Mouse (Mus musculus): ENCODE data around the gene Myl12a. TPM values are rescaled to one million over a fixed set of nuclear protein-coding genes. Genes with fewer than 3 reads are reported as not detected.

Myl12a gene
- total RNA-seq (2021) (100 to 1,000 TPM; 281 to 315 TPM), polyA plus RNA-seq (2012; rRNA removed) (45.7 and 49.1 TPM in 2 replicates)
- long read RNA-seq, transcript Myl12a-201 (4 exons, 980 nt): minor isoform, 6 of 220 reads
- long read RNA-seq, transcript Myl12a-206 (4 exons, 1,937 nt): major isoform, 204 of 220 reads
- long read RNA-seq, partial matches to known transcripts: 9 of 220 reads
- long read RNA-seq, other reads (novel, unspliced or antisense): 0 of 220 reads

DNA sequence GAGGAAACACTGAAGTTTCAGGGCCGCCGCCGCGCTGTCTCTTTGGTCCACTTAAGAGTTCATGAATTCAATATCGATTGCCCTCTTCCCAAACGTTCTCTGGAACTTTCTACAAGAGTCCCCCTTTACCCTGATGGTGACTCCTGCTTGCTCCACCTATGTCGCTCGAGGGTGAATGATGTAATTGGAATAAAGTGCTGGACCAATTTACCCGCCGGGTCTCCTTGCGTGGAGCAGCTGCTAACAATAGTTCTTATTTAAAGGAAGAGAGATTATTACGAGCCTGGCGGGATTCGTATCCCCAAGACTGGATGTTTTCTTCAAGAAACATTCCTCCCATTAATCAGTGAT lies at the start of gene Myl12a:
Gene Myl12a (minus strand): TSS at position 135 of the 351 bp plus-strand sequence.
- no peak for DNase-seq

DNA sequence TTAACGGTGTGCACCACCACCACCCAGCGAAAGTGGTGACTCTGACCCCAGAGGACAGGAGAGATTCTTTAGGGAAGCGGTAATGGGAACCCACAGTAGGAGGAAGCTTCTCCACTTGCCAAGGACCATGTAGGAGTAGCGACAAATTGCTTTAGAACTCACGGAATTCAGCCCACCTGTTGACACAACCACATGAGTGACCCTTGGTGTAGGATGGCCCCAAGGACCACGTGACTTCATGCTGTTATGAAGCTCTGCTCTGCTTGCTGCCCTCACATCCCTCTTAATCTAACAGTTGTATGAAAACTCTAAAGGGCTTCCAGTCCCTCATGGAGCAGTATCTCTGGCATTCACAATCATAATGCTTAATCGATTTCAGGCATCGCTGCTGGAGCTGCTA lies 46.6 kb upstream of the Myl12a start:
- no peak for DNase-seq

DNA sequence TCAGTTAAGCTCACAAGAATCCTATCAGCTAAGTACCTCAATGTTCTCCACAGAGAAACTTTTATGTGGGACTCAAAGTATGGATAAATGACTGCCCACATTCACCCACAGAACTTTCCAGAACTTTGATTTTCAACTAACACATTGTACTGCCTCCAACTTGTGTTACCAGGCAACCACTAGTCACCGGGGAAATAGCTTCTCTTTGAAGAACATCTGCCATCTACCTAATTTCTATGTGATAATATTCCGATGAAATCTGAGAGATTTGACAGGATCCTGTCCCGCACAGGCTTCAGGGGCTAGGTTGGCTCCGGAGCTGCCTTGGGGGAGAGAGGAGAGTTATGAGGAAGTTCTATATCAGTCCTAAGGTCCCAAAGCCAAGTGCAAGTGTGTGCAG lies 44.2 kb upstream of the Myl12a start:
- DNase-seq: no peak

DNA sequence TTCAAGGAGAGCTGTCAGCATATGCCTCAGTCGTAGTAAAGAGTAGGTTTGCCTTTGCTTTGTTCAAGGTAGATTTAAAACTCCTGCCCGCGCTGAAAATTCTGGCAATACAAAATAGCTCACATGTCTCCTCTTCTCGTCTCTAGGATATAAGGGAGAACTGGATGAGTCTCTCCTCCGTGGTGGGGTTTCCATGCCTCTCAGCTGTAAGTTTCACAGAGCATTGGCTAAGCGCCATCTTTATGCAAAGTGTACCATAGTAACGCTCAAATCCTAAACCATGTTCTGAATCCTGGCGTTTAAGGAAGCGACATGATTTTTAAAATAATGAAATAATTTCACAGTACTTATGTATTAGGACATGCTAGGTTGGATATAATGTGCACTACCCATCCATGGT lies 42.9 kb upstream of the Myl12a start:
- no peak for DNase-seq

- DNase-seq: no peak
These were observed 40.0 kb upstream of the Myl12a start for GRCm38 (mm10) chr17:71042645-71043044.

GRCm38 (mm10) chr17:71040582-71040880 lies 37.9 kb upstream of the Myl12a start:
- no peak for DNase-seq

DNA sequence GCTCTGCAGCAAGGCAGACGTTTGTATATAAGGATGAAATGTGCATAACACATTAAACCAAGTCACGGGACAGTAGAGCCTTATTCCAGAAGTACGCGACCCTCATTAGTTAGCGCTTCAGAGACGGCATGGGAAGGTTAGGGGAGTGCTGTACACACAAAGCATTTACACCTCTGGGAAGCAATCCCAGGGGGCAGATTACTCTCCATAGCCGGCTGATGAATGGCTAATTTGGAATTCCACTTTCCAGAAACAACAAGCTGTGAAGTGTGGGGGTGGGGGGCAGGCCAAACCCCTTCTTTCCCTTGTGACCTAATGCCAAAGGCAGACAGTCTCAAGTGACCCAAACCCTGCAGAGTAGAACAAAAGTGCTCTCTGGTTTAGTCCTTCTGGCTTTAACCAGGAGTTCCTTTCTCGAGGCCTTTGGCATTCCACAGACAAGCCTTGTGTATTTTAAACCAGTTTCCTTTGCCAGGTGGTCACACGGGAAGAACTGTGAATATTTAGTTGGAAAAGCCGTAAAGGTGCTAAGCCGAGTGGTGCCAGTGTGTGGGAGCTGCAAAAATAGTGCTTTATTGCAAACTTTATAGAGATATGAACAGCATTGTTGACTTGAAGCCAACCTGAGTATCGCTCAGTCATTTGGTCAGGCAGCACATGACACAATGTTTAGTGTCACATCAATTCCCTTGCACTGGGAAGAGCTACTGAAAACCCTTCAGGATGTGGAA lies 37.3 kb upstream of the Myl12a start:
- DNase-seq: no peak

DNA sequence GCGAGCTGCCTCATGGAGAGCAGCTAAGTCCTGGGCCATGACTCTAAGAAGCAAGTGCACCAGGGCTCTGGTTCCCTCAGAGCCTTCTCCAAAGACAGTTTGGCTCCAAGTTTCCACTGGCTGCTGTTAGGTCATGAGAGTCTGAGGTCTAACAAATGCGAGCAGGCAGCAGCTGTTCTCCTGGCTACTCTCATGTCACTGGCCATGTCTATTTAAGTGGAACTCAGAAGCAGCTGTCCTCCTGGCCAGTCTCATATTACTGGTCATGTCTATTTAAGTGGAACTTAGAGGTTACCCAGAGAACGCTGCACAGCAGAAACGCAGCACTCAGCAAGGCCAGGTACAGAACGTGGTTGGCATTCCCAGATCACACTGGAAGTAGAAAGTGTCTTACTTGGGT lies 36.1 kb upstream of the Myl12a start:
- DNase-seq: no peak

GRCm38 (mm10) chr17:71037188-71037587 lies 34.5 kb upstream of the Myl12a start:
- DNase-seq: no peak

DNA sequence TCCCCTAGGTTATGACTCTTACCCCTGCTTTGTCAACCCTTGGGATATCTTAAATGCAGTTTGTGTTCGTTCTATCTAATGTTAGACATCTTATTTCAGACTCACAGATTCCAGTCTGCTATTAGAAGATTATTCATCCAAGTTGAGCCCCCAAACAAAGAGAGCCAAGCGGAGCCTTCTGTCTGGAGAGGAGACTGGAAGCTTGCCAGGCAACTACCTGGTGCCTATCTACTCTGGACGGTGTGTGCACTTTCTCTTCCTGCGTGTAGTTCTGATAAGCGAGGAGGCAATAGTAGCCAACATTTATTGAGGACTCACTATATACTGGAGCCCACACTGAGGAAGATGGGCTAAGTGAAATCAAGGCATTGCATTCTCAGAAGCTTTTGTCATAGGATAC lies 31.8 kb upstream of the Myl12a start:
- DNase-seq: no peak

- DNase-seq: no peak
These were observed 30.0 kb upstream of the Myl12a start for GRCm38 (mm10) chr17:71032719-71033118.

- DNase-seq: no peak
These were observed 24.5 kb upstream of the Myl12a start for GRCm38 (mm10) chr17:71027186-71027585.

DNA sequence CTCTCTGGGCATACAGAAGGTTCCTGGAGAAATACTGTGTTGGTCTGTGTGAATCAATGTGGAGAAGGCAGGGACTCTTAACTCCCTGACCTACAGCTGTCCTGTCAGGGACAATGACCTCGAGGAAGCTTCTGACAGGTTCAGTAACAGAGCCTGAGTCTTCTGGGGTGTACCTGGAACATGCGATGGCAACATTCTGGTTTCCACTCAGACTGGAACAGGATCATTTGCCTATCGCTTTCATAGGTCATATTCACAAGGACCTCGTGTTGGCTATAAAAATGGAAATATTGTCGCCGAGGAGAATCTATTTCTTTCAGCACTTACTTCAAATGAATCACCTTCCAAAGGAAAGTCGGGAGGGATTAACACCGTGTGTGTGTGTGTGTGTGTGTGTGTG lies 23.2 kb upstream of the Myl12a start:
- DNase-seq: no peak

DNA sequence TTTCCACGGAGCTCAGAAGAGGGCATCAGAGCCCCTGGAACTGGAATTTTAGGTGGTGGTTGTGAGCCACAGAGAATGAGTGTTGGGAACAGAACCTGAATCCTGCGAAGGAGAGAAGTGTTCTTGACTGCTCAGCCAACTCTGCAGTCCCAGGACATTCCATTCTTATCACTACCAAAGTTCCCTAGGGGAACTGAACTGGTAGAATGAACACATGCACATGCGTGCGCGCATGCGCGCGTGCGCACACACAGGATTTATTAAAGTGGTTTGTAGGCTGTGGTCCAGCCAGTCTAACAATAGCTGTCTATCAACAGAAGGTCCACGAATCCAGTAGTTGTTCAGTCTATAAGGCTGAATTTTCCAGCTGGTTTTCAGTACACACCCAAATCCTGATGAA lies 21.4 kb upstream of the Myl12a start:
- DNase-seq: no peak

GRCm38 (mm10) chr17:71022841-71023240 lies 20.2 kb upstream of the Myl12a start:
- no peak for DNase-seq

DNA sequence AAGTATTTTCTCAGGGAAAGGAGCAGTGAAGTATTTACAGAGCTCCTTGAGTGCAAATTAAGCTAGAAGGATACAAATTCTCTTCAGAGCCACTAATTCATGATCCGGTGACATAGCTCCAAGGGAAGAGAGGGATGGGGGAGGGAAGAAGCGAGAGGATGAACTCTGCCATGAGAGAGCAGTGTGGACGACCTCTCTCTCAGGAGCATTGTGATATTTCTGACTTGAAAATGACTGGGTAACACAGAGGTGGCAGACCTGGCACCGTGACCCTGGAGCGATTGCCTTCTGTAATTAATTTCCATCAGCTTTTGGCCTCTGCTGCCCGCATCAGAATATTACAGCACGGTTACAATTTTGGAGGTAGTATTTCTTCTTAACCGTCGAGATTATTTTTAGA lies 17.2 kb upstream of the Myl12a start:
- no peak for DNase-seq

DNA sequence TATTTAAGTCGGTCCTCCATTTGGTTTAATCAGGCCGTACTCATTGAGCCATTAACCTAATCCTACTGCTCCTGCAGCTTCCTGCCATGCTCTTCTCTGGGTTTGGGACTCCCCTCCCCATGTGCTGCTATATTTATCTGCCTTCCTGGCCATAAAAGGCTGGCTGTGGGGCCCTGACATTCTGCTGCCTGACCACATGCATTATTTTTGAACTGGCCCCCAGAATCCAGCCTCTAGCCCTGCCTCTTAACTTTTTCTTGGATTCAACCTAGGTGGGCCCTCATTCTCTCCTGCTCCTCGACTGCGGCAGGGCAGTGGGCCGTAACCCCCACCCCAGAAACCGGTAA lies 16.6 kb upstream of the Myl12a start:
- DNase-seq: no peak

DNA sequence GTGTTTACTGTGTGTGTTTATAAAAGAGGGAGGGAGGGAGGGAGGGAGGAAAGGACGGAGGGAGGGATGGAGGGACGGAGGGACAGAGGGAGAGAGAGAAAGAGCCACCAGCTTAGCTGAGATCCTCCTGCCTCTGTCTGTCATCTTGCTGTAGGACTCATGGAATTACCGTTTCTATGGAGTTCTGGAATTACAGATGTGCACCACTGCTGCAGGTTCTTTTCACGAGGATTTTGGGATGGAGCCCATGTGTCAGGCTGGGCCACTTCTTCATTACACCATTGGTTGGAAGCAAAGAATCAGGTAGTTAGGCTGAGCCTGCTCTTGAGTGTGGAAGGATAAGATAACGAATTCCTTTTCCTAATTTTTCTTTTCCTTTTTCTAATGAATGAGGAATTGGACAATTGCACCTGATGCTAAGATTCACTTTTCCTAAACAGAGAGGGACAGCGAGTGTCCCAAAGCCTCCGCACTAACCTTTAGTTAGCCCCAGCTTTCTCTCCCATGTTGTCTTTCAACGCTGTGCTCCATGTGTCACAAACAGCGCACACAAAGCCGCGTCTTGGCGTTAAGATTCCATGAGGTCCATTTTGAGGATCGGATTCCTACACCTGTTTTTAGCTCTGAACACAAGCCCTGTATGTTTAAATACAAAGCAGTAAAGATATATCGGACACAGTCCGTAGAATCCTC lies 16.1 kb upstream of the Myl12a start:
- DNase-seq: no peak

- no peak for DNase-seq
These were observed 15.5 kb upstream of the Myl12a start for GRCm38 (mm10) chr17:71018151-71018550.

- no peak for DNase-seq
These were observed 14.8 kb upstream of the Myl12a start for GRCm38 (mm10) chr17:71017457-71017998.

DNA sequence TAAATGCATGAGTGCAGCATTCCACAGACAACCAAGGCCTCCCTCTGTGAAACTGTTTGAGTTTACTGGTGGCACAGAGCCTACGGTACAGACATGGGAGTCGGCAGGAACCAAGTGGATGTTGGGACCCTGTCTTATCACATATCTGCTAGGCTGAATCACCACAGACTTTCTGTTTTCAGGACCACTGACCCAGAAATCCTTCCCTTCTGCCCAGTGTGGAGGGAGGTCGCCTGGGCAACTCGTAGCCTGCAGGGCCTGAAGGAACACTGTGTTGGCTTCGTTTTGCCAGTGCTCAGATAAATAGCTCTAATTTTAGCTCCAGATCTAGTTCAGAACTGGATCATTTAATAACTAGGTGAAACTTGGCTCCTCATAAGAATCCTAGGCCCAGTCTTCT lies 12.2 kb upstream of the Myl12a start:
- DNase-seq: no peak

DNA sequence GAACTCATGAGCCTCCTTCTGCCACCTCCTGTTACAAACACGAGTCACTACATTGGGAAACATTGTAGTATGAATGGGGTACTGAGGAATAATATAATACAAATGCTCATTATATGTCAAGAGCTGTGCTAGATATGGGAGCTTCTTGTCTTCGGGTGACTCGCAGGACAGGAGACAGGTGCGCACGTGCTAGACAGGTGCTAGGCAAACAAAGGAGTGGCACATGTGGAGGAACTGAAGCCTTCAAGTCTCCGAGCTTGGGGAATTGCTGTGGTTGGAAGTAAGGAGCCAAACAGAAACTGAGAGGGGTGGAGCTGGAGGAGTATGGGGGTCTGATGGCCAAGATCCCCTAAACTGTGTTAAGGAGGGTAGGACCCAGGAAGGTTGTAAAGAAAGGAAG lies 10.4 kb upstream of the Myl12a start:
- DNase-seq: no peak

GRCm38 (mm10) chr17:71011931-71012662 lies 9.4 kb upstream of the Myl12a start:
- no peak for DNase-seq
